Mouse (Mus musculus) left cerebral cortex, adult 11 months (tissue): ENCODE results near the gene Ptpn7.
"Not testable (repeated sequence)": the region's sequence is repeated elsewhere in the genome, so short reads cannot be mapped to it uniquely, and the experiment has no call there.

Experiments
- DNase-seq: peaks from one replicate; pipeline ENCODE4 v3.0.0; 2022; ENCODE audit warnings: low spot score

Ptpn7 gene

GRCm38 (mm10) chr1:135132473-135132872 is at the start of gene Ptpn7:
Gene Ptpn7, plus strand, starts transcription at chr1:135132700.
- DNase-seq, result no peak

DNA sequence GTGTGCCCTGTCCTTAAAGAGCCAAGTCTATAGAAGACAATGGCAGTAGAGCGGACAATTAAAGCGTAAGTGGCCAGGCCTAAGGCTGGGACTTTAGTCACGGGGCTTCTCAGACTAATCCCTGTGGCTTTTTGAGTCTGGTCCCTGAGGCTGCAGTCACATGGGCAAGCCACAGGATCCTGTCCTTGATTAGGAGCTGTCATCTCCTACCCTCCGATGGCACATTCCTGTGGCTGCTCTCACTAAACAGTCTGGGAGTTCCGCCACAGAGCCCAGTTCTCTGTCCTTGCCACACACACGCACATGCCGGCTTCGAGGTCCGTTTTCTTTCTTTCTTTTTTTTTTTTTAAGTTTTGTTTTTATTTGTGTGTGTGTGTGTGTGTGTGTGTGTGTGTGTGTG is 49.0 kb upstream of the Ptpn7 start:
- no peak for DNase-seq

- no peak for DNase-seq
Observed at GRCm38 (mm10) chr1:135085296-135085871, 47.1 kb upstream of the Ptpn7 start.

GRCm38 (mm10) chr1:135086015-135086414 is 46.5 kb upstream of the Ptpn7 start:
- no peak for DNase-seq

DNA sequence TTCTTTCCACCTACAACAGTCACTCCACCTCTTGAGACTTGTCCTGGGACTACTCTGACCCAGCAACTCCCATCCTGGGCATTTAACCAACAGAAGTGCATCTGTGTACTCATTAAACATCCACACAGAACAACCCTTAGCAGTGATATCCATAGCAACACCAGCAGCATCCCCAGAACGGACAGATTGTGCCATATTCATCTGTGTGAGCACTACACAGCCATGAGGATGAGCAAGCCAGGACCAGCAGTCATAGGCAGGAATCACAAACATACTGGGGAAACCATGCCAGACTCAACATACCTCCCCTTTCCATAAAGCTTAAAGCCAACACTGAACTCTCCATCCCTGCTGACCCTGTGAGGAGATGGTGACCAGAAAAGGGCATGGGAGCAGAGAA is 45.1 kb upstream of the Ptpn7 start:
- no peak for DNase-seq

- DNase-seq, result no peak
Observed at GRCm38 (mm10) chr1:135089626-135090025, 42.9 kb upstream of the Ptpn7 start.

DNA sequence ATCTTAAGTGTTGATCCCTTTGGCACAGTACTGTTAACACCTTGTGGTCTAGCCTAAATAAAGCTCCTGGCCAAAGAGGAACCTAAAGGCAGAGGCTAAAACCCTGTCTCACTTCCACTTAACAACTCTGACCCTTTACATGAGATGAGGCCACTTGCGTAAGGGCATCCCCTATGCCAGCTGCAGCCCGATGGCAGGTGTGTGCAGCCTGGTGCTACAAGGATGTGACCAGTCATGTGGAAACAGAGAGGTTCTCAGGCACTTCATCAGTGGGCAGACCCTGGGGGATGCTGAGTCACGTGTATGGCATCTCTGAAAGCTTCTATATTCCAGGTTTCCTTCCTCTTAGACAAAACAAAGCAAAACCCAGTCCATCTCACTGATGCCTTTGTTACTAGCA is 41.6 kb upstream of the Ptpn7 start:
- DNase-seq, result no peak

DNA sequence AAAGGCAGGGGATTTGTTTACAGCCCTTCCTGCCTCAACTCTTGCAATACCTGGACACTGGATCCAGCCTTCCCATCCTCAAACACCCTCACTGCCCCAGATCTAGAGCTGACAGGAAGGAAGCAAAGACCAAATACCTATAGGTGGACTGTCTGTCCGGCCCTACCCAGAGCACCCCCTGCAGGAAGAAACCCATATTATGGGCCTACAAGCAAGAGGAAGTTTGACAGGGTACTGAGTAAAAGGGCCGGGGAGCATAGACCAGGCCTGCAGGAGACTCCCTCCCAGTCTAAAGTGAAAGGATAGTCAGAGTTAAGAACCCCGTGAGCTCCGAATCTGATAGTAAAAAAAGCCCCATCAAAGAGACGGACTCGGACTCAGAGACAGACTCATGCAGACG is 37.8 kb upstream of the Ptpn7 start:
- DNase-seq, result no peak

- DNase-seq, result no peak
Observed at GRCm38 (mm10) chr1:135095189-135095588, 37.3 kb upstream of the Ptpn7 start.

- no peak for DNase-seq
Observed at GRCm38 (mm10) chr1:135096312-135096711, 36.2 kb upstream of the Ptpn7 start.

DNA sequence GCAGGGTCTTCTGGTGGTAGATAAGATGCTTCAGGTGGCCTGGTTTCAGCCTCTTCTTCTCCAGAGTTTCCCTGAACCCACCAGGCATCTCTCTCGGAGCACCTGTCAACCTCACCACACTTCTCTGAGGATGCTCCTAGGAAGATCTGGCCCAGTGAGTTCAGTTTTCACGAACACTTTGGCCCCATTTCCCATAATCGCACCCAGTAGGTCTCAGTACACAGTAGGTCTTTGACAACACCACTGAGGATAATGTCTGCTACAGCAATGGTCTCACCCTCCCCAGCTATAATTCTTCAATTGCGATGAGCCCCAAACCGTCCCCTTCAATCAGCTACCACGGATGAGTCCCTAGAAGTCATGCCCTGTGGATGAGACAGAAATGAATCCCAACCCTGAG is 35.1 kb upstream of the Ptpn7 start:
- DNase-seq, result no peak

DNA sequence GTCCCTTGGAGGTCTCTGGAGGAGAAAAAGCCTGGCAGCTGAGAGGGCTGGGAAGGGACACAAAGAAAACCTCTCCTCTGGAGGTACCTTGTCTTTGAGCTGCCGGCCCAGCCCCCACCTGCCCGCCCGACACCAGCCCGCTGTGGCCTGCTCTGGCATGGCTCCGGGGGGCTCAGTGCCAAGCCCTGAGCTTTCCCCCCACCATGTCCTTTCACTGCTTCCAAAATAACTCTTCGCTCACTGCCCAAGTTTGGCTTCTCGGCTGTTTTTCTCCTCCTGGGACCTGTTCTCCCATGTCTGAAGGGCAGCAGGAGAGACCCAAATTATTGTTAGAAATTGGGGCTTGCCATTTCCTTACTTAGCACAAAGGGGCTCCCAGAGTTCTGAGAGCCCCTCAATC is 34.1 kb upstream of the Ptpn7 start:
- no peak for DNase-seq

- DNase-seq, result no peak
Observed at GRCm38 (mm10) chr1:135100400-135100799, 32.1 kb upstream of the Ptpn7 start.

GRCm38 (mm10) chr1:135105124-135105523 is 27.4 kb upstream of the Ptpn7 start, which contains the start of gene Lgr6:
Gene Lgr6, minus strand, starts transcription at chr1:135105276.
- DNase-seq, result no peak

DNA sequence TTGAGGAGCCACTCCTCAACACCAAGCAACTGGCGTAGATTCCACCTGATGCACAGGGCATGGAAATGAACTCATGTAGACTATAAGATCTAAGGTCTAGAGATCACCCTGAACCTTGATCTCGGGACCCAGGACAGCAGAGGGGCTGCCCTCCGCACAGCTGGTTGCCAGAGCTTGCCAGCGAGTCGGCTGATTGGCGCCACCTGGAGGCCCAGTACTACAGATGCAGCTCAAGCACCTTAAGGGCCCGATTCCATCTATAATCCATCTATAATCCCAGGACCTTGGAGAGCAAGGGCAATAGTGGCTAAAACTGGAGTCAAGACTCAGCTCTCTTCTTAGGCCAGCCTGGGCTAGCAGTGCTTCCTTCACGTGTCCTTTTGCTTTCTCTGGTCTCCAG is 26.5 kb upstream of the Ptpn7 start:
- DNase-seq, result no peak

DNA sequence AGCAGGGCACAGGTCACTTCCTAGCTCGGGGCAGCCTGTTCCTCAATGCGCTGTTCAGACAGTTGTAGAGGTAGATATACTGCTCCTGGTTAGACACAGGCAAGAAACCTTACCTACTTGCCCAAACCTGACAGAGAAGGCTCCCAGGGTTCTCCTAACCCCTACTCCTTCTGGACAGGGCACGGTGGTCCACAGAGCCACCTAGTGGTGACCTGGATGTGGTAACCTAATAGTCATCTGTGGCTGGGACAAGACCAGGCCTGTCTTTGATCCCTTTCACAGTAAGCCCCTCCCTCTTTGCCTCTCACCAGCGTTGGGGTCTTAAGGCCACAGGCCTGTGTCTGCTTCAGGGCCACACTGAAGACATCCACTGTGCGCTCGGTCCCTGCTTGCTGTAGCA is 23.9 kb upstream of the Ptpn7 start:
- no peak for DNase-seq

DNA sequence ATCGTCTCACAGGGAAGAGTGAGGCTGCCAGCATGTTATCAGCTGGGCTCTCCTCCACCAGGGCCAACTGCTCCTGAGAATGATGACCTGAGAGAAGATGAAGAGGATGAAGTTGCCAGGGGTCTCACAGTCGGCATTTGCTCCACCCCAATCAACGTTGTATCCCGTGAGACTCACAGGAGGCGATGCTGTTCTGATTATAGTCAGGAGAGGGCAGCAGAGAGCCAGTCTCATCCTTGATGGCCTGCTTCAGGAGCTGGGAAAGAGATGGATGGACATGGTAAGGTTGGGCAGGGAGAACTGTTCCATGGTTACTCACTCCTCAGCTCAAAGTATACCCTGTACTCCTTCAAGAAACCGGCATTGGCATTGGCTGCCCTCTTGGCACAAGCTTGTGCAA is 22.4 kb upstream of the Ptpn7 start:
- no peak for DNase-seq

- DNase-seq, result not testable (repeated sequence)
Observed at GRCm38 (mm10) chr1:135111271-135111670, 21.2 kb upstream of the Ptpn7 start.

- no peak for DNase-seq
Observed at GRCm38 (mm10) chr1:135112661-135113060, 19.8 kb upstream of the Ptpn7 start.

DNA sequence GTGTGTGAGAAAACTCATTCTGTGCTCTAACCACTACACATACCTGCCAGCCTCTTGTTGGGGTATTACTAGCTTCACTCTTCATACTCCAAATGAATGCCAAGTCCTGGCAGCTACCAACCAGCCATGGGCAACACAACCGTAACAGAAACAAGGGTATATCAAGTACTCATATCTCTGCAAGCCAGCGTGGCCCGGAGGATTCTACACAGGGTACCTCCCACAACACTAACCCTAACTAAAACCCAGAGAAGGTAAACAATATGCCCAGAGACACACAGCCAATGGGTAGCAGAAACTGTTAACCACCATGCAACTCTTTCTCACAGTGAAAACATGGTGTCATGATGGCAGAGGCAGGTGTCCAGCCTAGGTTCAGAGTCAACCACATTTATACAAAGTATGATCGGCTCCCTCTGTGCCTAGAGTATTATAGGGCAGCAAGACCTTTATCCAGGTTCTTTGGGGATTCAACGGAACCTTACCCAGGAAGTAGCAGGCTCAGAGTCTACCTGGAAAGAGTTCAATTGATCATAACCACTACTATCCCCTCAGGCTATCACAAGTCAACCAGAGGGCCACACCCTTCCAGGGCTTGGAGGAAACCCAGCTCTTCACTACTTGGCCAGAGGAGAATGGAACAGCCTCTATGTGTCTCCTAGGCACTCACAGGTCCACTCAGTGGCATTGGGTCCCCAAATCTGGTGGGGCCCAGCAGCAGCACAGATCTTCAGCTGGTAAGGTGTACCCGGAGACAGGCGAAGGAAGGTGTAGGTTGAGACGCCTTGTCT is 7.7 kb upstream of the Ptpn7 start:
- DNase-seq, result no peak

DNA sequence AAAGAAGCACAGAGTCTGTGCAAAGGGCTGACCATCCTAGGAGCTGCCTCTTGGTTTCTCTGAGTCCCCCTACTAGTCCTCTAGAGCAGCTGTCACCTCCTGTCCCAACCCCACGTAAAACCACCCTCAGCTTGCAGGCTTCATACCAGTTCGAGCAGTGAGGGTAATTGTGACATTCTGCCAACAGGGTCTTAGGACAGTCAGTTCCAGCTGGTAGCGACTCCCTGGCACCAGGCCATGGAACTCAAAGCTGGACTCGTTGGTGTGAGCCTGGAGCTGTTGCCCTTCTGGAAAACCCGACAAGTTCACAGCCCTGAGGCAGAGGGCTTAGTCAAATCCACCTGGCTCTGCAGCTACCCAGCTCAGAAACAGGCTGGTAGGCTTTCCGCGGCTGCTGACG is 6.5 kb upstream of the Ptpn7 start:
- no peak for DNase-seq

DNA sequence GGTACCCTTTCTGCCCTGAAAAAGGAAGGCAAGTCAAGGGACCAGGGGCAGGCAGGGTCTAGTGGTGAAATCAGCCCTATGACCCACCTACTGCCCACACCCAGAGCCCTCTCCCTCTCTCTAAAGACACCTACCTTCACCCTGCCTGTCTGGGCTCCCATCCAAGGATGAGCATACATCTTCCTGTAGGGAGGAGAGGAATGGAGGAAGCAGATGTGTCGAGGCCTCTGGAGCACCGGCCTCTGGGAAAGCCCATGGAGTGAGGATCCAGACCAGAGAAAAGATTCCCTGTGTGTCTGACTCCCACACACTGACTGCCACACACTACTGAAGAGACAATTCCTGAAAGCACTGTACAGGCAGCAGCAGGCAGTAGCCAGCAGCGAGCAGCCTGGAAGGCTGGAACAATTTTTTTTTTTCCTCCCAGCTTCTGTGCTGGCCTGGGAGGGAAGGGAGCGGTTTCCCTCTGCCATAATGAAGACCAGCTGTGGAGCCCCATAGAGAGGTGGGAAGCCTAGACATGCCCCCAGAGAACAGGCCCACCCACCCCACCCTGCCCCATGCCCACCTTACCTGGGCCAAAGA is 6.0 kb upstream of the Ptpn7 start:
- DNase-seq, result no peak

DNA sequence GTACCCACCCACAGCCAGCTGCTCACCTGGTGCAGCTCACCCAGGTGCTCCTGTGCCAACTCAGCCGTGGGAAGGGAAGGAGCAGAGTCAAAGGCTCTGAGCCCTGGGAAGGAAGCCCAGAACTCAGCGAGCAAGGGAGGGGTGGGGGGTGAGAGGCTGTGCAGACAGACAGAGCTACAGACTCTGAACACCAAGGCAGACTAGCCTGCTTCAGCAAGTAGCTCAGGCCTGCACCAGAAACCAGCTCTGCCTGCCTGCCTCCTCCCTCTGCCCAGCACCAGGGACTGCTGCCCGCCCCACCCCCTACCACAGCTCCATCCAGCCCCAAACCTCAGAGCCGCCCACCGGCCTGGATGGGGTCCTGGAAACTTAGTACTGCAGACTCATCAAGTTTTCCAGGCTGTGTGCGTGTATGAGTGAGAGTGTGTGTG is 4.5 kb upstream of the Ptpn7 start:
- no peak for DNase-seq

DNA sequence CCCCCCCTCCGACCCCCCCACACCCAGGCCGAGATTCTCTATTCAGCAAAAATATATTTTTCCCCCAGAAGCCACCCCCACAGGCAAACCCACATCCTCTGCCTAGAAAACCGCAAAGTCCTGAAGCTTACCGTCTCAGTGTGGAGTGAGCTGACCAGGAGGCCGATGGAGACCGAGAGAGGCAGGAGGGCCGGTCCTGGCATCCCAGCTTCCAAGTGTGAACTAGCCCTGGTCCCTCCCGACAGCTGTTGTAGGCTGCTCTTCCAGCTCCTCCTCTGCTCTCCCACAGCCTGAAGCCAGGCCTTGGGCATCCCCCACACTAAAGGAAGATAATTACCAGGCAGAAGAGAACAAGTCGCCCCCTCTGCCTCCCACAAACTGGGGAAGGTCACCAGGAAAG is 3.5 kb upstream of the Ptpn7 start:
- DNase-seq, result no peak
